Mouse (Mus musculus) lung, postnatal 0 days (tissue): ENCODE results near the gene Nrg4.

Source experiments
- CTCF ChIP-seq: IDR thresholded peaks from 2 replicates; pipeline ENCODE4 v1.5.1; 2016; ENCODE audit warnings: antibody characterized with exemption, mild to moderate bottlenecking
- EP300 ChIP-seq: IDR thresholded peaks from 2 replicates; pipeline ENCODE4 v1.6.1; 2016; ENCODE audit warnings: antibody characterized with exemption, mild to moderate bottlenecking, control low read depth

- TF ChIP-seq EP300 (0 out of 2 replicates have a peak, but pooled peaks have one; percentile 9), CTCF (no peak)
Observed at GRCm38 (mm10) chr9:55289475-55290198, 37.0 kb downstream of the Nrg4 start.
